Mouse (Mus musculus): ENCODE results near the gene Il11ra1. TPM values are rescaled to one million over a fixed set of nuclear protein-coding genes. Genes with fewer than 3 reads are reported as not detected.
A peak's percentile ranks its signal among the peaks of the same experiment; 100 is the strongest.
"Not testable (repeated sequence)": the region's sequence is repeated elsewhere in the genome, so short reads cannot be mapped to it uniquely, and the experiment has no call there.

Il11ra1 gene
- total RNA-seq, 2 experiments from 2014 or later, result 79.1 to 85.0 TPM

DNA sequence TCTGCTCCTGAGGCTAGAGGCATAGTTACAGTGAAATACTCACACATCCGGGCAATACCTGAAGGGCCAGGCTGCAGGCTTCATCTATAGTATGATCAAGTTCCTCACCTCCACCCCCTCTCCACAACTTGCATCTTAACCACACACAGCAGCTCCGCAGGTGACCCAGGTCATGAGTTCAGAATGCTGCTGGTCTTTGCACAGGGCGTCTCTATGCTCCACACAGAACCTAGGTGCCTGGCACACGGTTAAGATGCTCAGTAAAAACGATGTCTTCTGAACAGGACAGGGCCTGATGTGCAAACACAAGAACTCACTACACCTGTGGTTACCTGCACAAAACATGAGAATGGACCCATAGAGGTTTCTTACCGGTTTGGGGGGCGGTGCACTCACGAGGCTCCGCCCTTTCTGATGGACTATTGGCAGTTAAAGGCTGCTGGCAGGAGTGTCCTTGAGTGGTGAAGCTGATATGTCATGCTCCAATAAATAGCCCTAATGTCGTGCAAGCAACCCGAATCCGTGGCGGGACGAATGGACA is 55.1 kb downstream of the Il11ra1 start, which contains the start of gene Galt:
Gene Galt, plus strand, starts transcription at position 432 of the 541 bp plus-strand sequence.
- DNase-seq, result peak in 1 of 2 experiments; percentile 80

DNA sequence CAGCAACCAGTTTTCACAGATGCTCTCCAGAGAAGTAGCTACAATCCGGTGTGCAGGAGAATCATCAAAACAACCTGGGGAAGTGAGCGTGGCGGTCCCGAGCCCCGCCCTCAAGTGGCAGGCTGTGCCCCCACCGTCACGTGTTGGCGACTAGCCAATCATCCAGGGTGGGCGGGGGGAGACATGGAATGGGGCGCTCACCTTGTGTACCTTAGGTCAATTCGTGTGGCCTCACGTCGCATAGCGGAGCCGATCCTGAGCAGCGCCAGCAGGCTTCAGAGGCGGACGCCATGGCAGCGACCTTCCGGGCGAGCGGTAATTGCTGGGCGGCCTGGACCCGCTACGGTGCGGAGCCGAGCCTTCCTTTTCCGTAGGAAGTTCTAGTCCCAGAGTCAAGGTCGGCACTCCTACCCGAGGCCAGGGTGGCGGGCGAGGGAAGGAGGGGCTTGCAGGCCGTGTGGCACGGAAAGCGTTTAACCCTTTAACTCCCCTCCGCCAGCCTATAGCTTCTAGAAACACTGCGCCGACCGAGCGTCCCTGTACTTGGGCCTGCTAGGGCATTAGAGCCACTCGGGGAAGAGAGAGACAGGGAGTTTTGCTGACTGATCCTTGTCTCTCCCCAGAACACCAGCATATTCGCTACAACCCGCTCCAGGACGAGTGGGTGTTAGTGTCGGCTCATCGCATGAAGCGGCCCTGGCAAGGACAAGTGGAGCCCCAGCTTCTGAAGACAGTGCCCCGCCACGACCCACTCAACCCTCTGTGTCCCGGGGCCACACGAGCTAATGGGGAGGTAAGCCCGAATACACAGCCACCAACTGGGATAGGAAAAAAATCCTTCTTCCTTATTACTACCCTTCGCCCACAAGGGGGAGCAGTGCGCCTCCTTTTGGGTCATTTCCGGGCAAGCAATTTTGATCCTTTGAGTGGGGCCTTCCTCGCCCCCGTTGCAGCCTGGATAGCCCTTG is 55.8 kb downstream of the Il11ra1 start, which contains the start of gene Sigmar1:
Gene Sigmar1, minus strand, starts transcription at position 820 of the 968 bp plus-strand sequence.
- DNase-seq, result peak; percentile 86 to 90

DNA sequence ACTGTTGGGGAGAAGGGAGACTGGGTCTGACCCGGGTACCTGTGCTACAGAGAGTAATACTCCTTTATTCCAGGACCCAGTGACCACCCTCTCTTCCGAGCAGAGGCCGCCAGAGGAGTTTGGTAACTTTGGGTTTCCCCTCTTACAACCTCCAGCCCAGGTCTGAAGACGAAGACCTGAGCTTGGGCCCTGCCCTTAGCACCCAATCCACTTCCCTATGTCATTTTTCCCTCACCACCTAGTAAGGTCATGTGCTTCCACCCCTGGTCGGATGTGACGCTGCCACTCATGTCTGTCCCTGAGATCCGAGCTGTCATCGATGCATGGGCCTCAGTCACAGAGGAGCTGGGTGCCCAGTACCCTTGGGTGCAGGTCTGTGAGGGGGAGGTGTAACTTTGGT is 56.7 kb downstream of the Il11ra1 start:
- no peak for DNase-seq

DNA sequence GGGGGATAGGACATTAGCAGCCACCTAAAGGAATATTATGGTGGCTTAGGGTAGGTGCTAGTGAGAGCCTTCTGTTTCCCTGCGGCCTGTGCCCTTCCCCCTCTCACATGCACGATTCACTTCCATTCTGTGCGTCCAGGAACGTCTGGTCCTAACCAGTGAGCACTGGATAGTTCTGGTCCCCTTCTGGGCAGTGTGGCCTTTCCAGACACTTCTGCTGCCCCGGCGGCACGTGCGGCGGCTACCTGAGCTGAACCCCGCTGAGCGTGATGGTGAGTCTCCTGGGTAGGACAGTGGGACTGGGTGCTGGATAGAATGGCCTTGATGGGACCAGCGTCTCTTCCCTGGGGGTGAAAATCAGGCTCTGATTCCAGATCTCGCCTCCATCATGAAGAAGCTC is 57.5 kb downstream of the Il11ra1 start:
- DNase-seq, result no peak

- peak in 1 of 2 experiments; percentile 28 for DNase-seq
Observed at GRCm38 (mm10) chr4:41758021-41758420, 58.2 kb downstream of the Il11ra1 start.

DNA sequence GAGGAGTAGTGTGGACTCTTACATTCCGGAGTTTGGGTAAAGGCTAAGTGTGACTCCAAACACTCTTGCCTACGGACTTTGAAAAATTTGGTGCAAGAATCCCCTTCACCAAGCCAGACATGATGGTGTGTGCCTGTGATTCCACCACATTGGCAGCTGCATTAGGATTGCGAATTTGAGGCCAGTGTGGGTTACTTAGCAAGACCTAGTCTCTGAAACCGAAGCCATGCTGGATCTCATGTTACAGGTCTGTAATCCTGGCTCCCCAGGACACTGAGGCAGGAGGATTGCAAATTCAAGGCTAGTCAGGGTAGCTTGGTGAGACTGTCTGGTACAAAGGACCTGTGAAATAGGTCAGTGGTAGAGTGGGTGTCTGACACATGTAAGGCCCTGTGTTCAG is 58.9 kb downstream of the Il11ra1 start:
- DNase-seq, result no peak

- DNase-seq, result peak; percentile 70 to 75
Observed at GRCm38 (mm10) chr4:41759206-41759605, 59.4 kb downstream of the Il11ra1 start.

DNA sequence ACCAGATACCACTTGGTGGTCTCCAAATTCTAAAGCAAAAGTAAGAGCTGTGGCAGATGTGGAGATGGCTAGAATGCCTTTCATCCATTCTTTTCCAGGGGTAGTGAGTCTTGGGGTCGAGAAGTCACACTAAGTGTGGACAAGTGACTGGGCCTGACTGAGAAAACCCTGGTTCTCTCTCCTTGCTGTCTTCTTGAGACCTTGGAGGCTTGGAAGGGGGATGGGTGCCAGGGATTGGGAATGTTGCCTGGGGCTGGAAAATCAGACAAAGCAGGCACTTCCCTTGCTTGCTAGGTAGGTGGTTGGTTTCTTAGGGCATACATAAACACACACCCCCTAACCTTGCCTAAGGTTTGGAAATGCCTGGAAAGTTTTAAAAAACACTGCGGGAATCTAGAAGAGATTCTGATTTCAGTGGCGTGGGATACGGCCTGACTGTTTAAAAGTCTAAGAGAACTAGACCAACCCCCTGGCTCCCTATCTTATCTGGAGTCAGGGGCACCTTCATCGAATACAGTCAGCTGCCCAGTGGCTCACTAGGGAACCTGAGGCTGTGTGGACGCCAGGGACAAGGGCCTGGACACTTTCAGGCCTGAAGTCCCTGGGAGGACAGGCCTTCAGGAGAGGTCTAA is 60.0 kb downstream of the Il11ra1 start:
- DNase-seq, result no peak

GRCm38 (mm10) chr4:41760288-41760721 is 60.5 kb downstream of the Il11ra1 start:
- DNase-seq, result peak; percentile 96

- no peak for DNase-seq
Observed at GRCm38 (mm10) chr4:41760911-41761310, 61.1 kb downstream of the Il11ra1 start.

GRCm38 (mm10) chr4:41761680-41762079 is 61.9 kb downstream of the Il11ra1 start:
- DNase-seq, result no peak

- no peak for DNase-seq
Observed at GRCm38 (mm10) chr4:41762099-41762687, 62.4 kb downstream of the Il11ra1 start.

- DNase-seq, result peak in 1 of 2 experiments; percentile 62
Observed at GRCm38 (mm10) chr4:41762688-41763114, 62.9 kb downstream of the Il11ra1 start.

- DNase-seq, result not testable (repeated sequence)
Observed at GRCm38 (mm10) chr4:41763176-41763575, 63.4 kb downstream of the Il11ra1 start.

DNA sequence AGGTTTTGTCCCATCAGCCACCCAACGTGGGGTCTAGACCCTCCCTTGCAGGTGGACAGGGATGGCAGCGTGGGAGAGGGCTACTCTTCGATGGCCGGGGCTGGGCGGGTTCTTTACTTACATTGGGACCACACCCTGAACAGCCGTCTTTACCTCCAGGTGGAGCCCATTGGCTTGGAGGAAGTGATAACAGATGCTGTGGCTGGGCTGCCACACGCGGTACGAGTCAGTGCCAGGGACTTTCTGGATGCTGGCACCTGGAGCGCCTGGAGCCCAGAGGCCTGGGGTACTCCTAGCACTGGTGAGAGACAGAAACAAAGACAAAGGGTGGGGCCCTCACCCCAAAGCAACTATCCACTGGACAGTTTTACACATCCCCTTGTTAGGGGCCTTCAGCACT is 67.5 kb downstream of the Il11ra1 start:
- DNase-seq, result not testable (repeated sequence)

- not testable (repeated sequence) for DNase-seq
Observed at GRCm38 (mm10) chr4:41772946-41773345, 73.2 kb downstream of the Il11ra1 start.

DNA sequence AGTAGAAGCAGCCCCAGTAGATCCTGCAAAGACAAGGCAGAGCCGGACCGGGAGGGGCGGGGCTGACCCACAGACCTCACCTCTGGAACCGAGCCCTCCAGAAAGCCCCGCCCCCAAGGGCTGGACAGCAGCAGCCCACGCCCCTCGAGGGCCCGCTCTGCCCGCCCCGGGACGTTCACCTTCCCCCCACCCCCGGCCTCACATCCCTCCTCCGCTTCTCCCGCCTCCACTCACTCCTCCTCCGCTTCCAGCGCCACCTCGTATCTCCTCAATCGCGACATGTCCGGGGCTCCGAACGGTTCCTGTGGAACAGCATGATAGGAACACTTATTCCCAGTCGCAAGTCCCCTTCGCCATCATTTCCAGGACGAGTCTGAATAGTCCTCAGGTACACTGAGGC is 73.7 kb downstream of the Il11ra1 start:
- peak; percentile 82 to 88 for DNase-seq

- DNase-seq, result peak; percentile 91 to 92
Observed at GRCm38 (mm10) chr4:41774002-41774401, 74.2 kb downstream of the Il11ra1 start, which contains the start of gene Ccl27a. Ccl27a (minus strand) TSS chr4:41774247.

GRCm38 (mm10) chr4:41774506-41774905 is 74.7 kb downstream of the Il11ra1 start:
- DNase-seq, result not testable (repeated sequence)

DNA sequence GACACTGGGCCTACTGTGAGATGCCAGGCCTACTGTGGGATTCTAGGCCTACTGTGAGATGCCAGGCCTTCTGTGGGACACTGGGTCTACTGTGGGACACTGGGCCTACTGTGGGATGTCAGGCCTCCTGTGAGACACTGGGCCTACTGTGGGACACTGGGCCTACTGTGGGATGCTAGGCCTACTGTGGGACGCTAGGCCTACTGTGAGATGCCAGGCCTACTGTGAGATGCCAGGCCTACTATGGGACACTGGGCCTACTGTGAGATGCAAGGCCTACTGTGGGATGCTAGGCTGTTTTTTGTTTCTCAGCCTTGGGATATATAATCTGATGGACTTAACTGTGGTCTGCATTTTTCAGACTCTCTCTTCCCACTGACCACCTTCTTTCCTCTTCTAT is 76.1 kb downstream of the Il11ra1 start:
- not testable (repeated sequence) for DNase-seq

DNA sequence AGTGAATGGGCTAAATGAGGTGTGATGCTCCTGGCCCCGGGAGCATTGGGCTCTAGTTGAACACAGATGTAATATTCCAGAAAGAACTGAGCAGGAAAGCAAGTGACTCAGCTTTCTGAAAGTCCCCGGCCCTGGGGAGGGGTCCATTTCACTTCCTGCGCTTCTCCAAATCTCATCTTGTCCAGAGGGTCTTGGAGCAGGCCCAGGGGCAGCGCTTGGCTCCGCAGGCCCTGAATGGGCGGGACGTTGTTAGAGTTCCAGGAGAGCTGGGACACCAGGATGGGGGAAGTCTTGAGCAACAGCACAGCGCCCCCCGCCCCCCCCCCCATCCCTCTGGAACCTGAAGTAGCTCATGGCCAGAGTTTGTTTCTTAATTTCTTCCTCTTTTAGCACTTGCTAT is 81.5 kb downstream of the Il11ra1 start:
- not testable (repeated sequence) for DNase-seq
